Mouse (Mus musculus) liver, embryonic 15.5 days (tissue): ENCODE measurements around the gene Txndc9. TPM values are rescaled to one million over a fixed set of nuclear protein-coding genes. Genes with fewer than 3 reads are reported as not detected.

Source experiments
- ATAC-seq: fragments of 200-750 bp; cut with Nextera tagmentation; 2 replicates; pipeline ENCODE4 v1.8.0; 2017; ENCODE audit warnings: moderate number of reproducible peaks, mild to moderate bottlenecking, moderate library complexity; ENCODE audit not compliant: insufficient read depth
- H3K27ac ChIP-seq: fragments of 300-500 bp; sonication (generic); replicated peaks from 2 replicates; pipeline ENCODE4 v1.5.1; 2015; ENCODE audit warnings: mild to moderate bottlenecking, inconsistent platforms
- H3K27me3 ChIP-seq: fragments of 300-500 bp; sonication (generic); 2 replicates; pipeline ENCODE4 v1.6.1; 2015; ENCODE audit warnings: mild to moderate bottlenecking, inconsistent platforms
- H3K36me3 ChIP-seq: fragments of 300-500 bp; sonication (generic); replicated peaks from 2 replicates; pipeline ENCODE4 v1.6.1; 2015; ENCODE audit warnings: moderate library complexity, mild to moderate bottlenecking, inconsistent platforms
- H3K4me1 ChIP-seq: fragments of 300-500 bp; sonication (generic); replicated peaks from 2 replicates; pipeline ENCODE4 v1.6.1; 2015; ENCODE audit warnings: inconsistent platforms
- H3K4me2 ChIP-seq: fragments of 300-500 bp; sonication (generic); 2 replicates; pipeline ENCODE4 v1.6.1; 2015; ENCODE audit warnings: moderate library complexity, mild to moderate bottlenecking, inconsistent platforms
- H3K4me3 ChIP-seq: fragments of 300-500 bp; sonication (generic); replicated peaks from 2 replicates; pipeline ENCODE4 v1.5.1; 2015; ENCODE audit warnings: mild to moderate bottlenecking, inconsistent platforms
- H3K9ac ChIP-seq: fragments of 300-500 bp; sonication (generic); 2 replicates; pipeline ENCODE4 v1.6.1; 2015; ENCODE audit warnings: moderate library complexity, mild to moderate bottlenecking, inconsistent platforms
- H3K9me3 ChIP-seq: fragments of 300-500 bp; sonication (generic); replicated peaks from 2 replicates; pipeline ENCODE4 v1.6.1; 2016; ENCODE audit warnings: inconsistent platforms
- WGBS: fragments of 180-500 bp; shearing (Covaris S2); methylation state at CpG from one replicate; pipeline ENCODE4 v1.1.7; 2015; ENCODE audit warnings: mixed read lengths; ENCODE audit not compliant: insufficient replicate concordance; 5-methylcytosine and 5-hydroxymethylcytosine counted together
- polyA plus RNA-seq: library from polyadenylated mRNA; unstranded; fragments of >200 nt; fragmentation: Nextera tagmentation; extraction: Ambion mirVana; gene quantifications from 2 replicates; pipeline ENCODE4 v1.2.1, GENCODE M21; 2015

Gene Txndc9
- polyA plus RNA-seq, 1 experiment from 2014 or later, result 60.3 TPM

- H3K27me3 ChIP-seq, result no peaks in the 10 kb centered on the region
- H3K4me3 ChIP-seq, result no peak overlapping the region
- no peak for ATAC-seq
- H3K27ac ChIP-seq, result no peak overlapping the region
- 62% methylated on average over 3 of the region's 3 CpGs for WGBS
- no peak overlapping the region for H3K9ac ChIP-seq
- 0 out of 2 replicates have a peak, but pooled peaks cover 5% of the 10 kb centered on the region for H3K36me3 ChIP-seq
- H3K4me1 ChIP-seq, result peaks cover 57% of the 10 kb centered on the region
- no peak overlapping the region for H3K4me2 ChIP-seq
- no peaks in the 10 kb centered on the region for H3K9me3 ChIP-seq
Observed at GRCm38 (mm10) chr1:38003046-38003445, 5.4 kb upstream of the Txndc9 start.

DNA sequence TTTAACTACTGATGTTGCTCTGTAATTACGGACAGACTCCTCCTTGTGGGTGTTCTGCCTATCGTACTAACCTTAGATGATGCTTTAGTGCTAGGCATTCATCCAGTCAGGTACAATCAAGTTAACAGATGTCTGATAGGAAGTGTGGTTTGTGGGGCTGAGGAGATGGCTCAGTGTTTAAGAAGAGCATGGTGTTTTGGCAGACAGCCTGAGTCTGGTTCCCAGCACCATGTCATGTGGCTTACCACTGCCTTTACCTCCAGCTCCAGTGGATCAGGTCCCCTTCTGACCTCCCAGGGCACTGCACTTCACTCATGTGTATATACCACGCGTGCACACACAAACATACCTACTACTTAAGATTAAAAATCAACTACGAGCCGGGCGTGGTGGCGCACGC is 4.3 kb upstream of the Txndc9 start:
- peak overlapping the region; percentile 53 for H3K27ac ChIP-seq
- WGBS, result 74% methylated on average over 9 of the region's 9 CpGs
- no peak overlapping the region for H3K4me2 ChIP-seq
- H3K36me3 ChIP-seq, result 0 out of 2 replicates have a peak, but pooled peaks cover 5% of the 10 kb centered on the region
- ATAC-seq, result no peak
- no peak overlapping the region for H3K4me3 ChIP-seq
- H3K9ac ChIP-seq, result no peak overlapping the region
- peaks cover 48% of the 10 kb centered on the region for H3K4me1 ChIP-seq
- H3K9me3 ChIP-seq, result no peaks in the 10 kb centered on the region
- no peaks in the 10 kb centered on the region for H3K27me3 ChIP-seq

GRCm38 (mm10) chr1:38000844-38001243 is 3.2 kb upstream of the Txndc9 start:
- Histone ChIP-seq H3K36me3 (peaks cover 7% of the 10 kb centered on the region; the same call in 1 of the 2 replicates), H3K4me1 (peaks cover 48% of the 10 kb centered on the region), H3K27me3 (no peaks in the 10 kb centered on the region), H3K27ac (peak overlapping the region; percentile 55; the same call in 1 of the 2 replicates), H3K4me3 (no peak overlapping the region; the same call in 1 of the 2 replicates), H3K4me2 (peak overlapping the region; percentile 39), H3K9ac (no peak overlapping the region), H3K9me3 (no peaks in the 10 kb centered on the region)
- no peak for ATAC-seq
- WGBS, result 38% methylated on average over 8 of the region's 8 CpGs

- peak overlapping the region; percentile 98 for H3K4me3 ChIP-seq
- H3K4me1 ChIP-seq, result peaks cover 50% of the 10 kb centered on the region
- no peak for ATAC-seq
- H3K27me3 ChIP-seq, result no peaks in the 10 kb centered on the region
- no peaks in the 10 kb centered on the region for H3K9me3 ChIP-seq
- H3K4me2 ChIP-seq, result peak overlapping the region; percentile 89
- WGBS, result 20% methylated on average over 3 of the region's 3 CpGs
- H3K36me3 ChIP-seq, result peaks cover 20% of the 10 kb centered on the region
- peak overlapping the region; percentile 94 for H3K9ac ChIP-seq
- H3K27ac ChIP-seq, result peak overlapping the region; percentile 93
Observed at GRCm38 (mm10) chr1:37999552-37999951, 1.9 kb upstream of the Txndc9 start.

DNA sequence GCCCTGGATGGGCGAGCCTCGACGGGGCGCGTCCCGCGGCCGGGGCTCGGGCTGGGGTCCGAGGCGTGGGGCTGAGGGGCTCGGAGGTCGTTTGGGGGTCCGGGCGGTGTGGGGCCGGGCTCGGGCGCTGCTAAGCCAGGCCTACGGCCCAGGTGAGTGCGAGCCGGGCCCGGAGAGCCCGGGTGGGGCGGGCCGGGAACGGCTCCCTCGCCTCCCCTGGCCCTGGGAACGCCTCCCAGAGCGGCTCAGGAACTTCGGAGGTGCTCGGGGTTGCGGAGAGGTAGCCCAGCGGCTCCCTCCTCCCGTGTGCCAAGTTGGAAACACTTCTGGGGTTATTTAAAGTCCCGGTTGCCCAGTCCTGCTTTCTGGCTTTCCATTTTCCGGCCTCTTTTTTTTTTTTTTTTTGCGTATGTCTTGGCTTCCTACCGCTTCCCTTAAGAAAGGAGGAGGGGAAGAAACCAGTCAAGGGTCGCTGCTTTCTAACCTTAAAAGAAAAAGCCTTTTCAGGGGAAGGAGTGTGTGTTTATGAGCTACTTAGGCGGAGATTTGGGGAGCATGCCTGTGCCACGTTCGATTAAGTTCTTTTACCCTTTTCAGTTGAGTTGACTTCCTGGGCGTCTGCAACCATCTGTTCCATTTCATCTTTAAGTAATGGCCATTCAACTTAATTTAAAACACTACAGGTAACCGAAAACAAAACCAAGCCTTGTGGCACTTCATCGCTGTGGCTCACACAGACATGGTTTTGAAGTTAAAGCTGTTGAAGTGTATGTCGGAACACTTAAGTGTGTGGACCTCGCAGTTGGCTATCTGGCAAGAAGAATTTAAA is 892 bp upstream of the Txndc9 start:
- peak overlapping the region; percentile 89 for H3K4me2 ChIP-seq
- ATAC-seq, result peak; percentile 64
- H3K36me3 ChIP-seq, result peaks cover 29% of the 10 kb centered on the region
- 2% methylated on average over 45 of the region's 47 CpGs for WGBS
- peak overlapping the region; percentile 98 for H3K4me3 ChIP-seq
- no peaks in the 10 kb centered on the region for H3K9me3 ChIP-seq
- peak overlapping the region; percentile 93 for H3K27ac ChIP-seq
- no peaks in the 10 kb centered on the region for H3K27me3 ChIP-seq
- peak overlapping the region; percentile 94 for H3K9ac ChIP-seq
- peaks cover 41% of the 10 kb centered on the region for H3K4me1 ChIP-seq

GRCm38 (mm10) chr1:37996877-37997484 is 712 bp downstream of the Txndc9 start:
- WGBS, result under 1% methylated on average over 42 of the region's 42 CpGs
- H3K9ac ChIP-seq, result peak overlapping the region; percentile 94
- H3K4me3 ChIP-seq, result peak overlapping the region; percentile 98
- peak; percentile 86 for ATAC-seq
- peak overlapping the region; percentile 93 for H3K27ac ChIP-seq
- no peaks in the 10 kb centered on the region for H3K27me3 ChIP-seq
- H3K4me1 ChIP-seq, result peaks cover 34% of the 10 kb centered on the region
- H3K4me2 ChIP-seq, result peak overlapping the region; percentile 89
- H3K9me3 ChIP-seq, result no peaks in the 10 kb centered on the region
- H3K36me3 ChIP-seq, result peaks cover 43% of the 10 kb centered on the region

DNA sequence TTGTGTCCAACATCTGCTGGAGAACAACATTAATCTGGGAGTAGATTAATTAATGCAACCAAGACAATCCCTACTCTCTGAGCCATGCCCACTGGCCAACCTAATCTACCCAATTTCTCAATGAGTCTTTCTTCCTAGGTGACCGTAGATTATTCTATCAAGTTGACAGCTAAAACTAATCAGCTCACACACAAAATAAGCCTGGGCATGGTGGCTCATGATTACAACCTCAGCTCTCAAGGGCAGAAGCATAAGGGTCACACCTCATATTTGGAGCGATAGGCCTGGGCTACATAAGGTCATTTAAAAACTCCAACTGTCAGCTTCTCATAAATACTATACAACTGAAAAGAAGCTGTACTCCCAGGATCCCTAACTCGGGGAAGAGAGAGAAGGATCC is 1.5 kb downstream of the Txndc9 start:
- Histone ChIP-seq H3K4me1 (peaks cover 27% of the 10 kb centered on the region), H3K9ac (peak overlapping the region; percentile 76), H3K27me3 (no peaks in the 10 kb centered on the region), H3K36me3 (peaks cover 47% of the 10 kb centered on the region), H3K4me2 (peak overlapping the region; percentile 89), H3K4me3 (peak overlapping the region; percentile 98), H3K27ac (peak overlapping the region; percentile 93), H3K9me3 (no peaks in the 10 kb centered on the region)
- no peak for ATAC-seq
- WGBS, result 15% methylated on average over 3 of the region's 3 CpGs

DNA sequence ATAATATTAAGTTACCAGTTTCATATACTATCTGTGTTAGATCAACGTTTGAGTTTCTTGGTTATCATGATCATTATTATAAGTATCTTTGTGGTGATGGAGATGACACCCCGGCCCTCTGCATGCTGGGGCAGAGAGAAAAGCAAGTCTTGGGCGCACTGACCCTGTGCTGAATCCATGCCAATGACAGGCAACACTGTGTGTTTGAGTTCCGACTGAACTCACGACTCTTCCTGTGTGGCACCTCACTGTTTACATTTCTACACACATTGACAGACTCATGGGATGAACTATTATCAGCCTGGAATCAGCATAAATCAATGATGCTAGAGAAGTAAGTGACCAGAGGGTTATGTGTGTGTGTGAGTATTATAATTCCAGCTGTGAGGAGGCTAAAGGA is 9.8 kb downstream of the Txndc9 start:
- no peak for ATAC-seq
- Histone ChIP-seq H3K9me3 (no peaks in the 10 kb centered on the region), H3K9ac (no peak overlapping the region), H3K27me3 (no peaks in the 10 kb centered on the region), H3K4me2 (no peak overlapping the region), H3K4me1 (no peaks in the 10 kb centered on the region), H3K27ac (no peak overlapping the region), H3K36me3 (peaks cover 69% of the 10 kb centered on the region), H3K4me3 (no peak overlapping the region)
- 79% methylated on average over 5 of the region's 5 CpGs for WGBS

GRCm38 (mm10) chr1:37985764-37986323 is 11.8 kb downstream of the Txndc9 start:
- no peak for ATAC-seq
- no peaks in the 10 kb centered on the region for H3K4me1 ChIP-seq
- no peak overlapping the region for H3K27ac ChIP-seq
- no peak overlapping the region for H3K9ac ChIP-seq
- H3K9me3 ChIP-seq, result no peaks in the 10 kb centered on the region
- H3K4me2 ChIP-seq, result no peak overlapping the region
- WGBS, result 74% methylated on average over 9 of the region's 9 CpGs
- H3K4me3 ChIP-seq, result no peak overlapping the region
- peaks cover 49% of the 10 kb centered on the region for H3K36me3 ChIP-seq
- no peaks in the 10 kb centered on the region for H3K27me3 ChIP-seq

DNA sequence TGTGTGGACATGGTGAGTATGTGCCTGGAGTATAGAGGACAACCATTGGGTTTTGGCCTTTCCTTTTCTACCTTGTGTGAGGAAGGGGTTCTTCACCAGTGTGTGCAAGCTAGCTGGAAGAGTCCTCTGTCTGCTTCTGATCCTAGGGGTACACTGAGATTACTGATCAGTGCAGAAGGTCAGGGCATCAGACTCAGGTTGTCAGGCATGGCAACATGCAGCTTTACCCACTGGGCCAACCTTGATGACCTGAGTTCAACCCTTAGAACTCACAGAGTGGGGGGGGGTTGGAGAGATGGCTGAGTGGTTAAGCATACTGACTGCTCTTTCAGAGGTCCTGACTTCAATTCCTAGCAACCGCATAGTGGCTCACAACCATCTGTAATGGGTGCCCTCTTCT is 13.4 kb downstream of the Txndc9 start:
- ATAC-seq, result no peak
- Histone ChIP-seq H3K4me3 (no peak overlapping the region), H3K27me3 (no peaks in the 10 kb centered on the region), H3K4me2 (no peak overlapping the region), H3K36me3 (peaks cover 36% of the 10 kb centered on the region), H3K27ac (no peak overlapping the region), H3K9me3 (no peaks in the 10 kb centered on the region), H3K9ac (no peak overlapping the region), H3K4me1 (no peaks in the 10 kb centered on the region)
- WGBS, result 81% methylated on average over 1 of the region's 1 CpGs

DNA sequence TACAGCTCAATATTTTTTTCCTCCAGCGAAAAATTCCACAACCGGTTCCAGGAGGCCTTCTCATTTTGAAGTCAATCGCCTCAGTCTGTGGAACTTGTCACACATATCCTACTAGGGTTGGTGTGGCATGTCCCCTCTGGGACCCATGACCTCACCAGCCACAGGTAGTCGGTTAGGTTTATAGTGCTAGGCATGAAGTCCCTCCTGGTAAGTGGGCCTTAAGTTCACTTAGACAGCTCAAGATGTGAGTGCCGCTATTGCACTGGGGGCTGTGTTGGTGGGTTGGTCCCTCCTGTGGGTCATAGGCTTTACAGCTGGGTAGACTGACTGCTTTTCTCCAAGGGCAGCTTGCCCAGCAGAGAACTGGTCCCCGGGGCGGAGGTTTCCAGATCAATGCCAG is 20.4 kb downstream of the Txndc9 start:
- H3K36me3 ChIP-seq, result no peaks in the 10 kb centered on the region
- no peak overlapping the region for H3K9ac ChIP-seq
- no peaks in the 10 kb centered on the region for H3K4me1 ChIP-seq
- ATAC-seq, result no peak
- no peak overlapping the region for H3K27ac ChIP-seq
- no peaks in the 10 kb centered on the region for H3K9me3 ChIP-seq
- no peak overlapping the region for H3K4me3 ChIP-seq
- no peaks in the 10 kb centered on the region for H3K27me3 ChIP-seq
- WGBS, result 74% methylated on average over 7 of the region's 7 CpGs
- H3K4me2 ChIP-seq, result no peak overlapping the region
